Mouse (Mus musculus) stomach, embryonic 15.5 days (tissue): ENCODE data around the gene Tmem136. TPM values are rescaled to one million over a fixed set of nuclear protein-coding genes. Genes with fewer than 3 reads are reported as not detected.

Experiments
- ATAC-seq: fragments of 200-750 bp; cut with Nextera tagmentation; 2 replicates; pipeline ENCODE4 v1.8.0; 2017; ENCODE audit warnings: low read depth, moderate number of reproducible peaks, moderate TSS enrichment; ENCODE audit not compliant: insufficient read depth, low FRiP score
- H3K27ac ChIP-seq: fragments of 300-500 bp; sonication (generic); 2 replicates; pipeline ENCODE4 v1.5.1; 2015; ENCODE audit warnings: mild to moderate bottlenecking, inconsistent platforms
- H3K27me3 ChIP-seq: fragments of 300-500 bp; sonication (generic); replicated peaks from 2 replicates; pipeline ENCODE4 v1.6.1; 2015; ENCODE audit warnings: inconsistent platforms
- H3K36me3 ChIP-seq: fragments of 300-500 bp; sonication (generic); 2 replicates; pipeline ENCODE4 v1.6.1; 2015; ENCODE audit warnings: inconsistent platforms
- H3K4me1 ChIP-seq: fragments of 300-500 bp; sonication (generic); 2 replicates; pipeline ENCODE4 v1.6.1; 2015; ENCODE audit warnings: inconsistent platforms
- H3K4me2 ChIP-seq: fragments of 300-500 bp; sonication (generic); 2 replicates; pipeline ENCODE4 v1.6.1; 2015; ENCODE audit warnings: mild to moderate bottlenecking, inconsistent platforms
- H3K4me3 ChIP-seq: fragments of 300-500 bp; sonication (generic); replicated peaks from 2 replicates; pipeline ENCODE4 v1.5.1; 2015; ENCODE audit warnings: inconsistent platforms
- H3K9ac ChIP-seq: fragments of 300-500 bp; sonication (generic); 2 replicates; pipeline ENCODE4 v1.6.1; 2015; ENCODE audit warnings: inconsistent platforms
- H3K9me3 ChIP-seq: fragments of 300-500 bp; sonication (generic); 2 replicates; pipeline ENCODE4 v1.6.1; 2016; ENCODE audit warnings: inconsistent platforms
- WGBS: fragments of 180-500 bp; shearing (Covaris S2); methylation state at CpG from one replicate; pipeline ENCODE4 v1.1.7; 2015; 5-methylcytosine and 5-hydroxymethylcytosine counted together
- polyA plus RNA-seq: library from polyadenylated mRNA; unstranded; fragments of >200 nt; fragmentation: Nextera tagmentation; extraction: Ambion mirVana; gene quantifications from 2 replicates; pipeline ENCODE4 v1.2.1, GENCODE M21; 2015

Tmem136 gene
- polyA plus RNA-seq, 1 experiment from 2014 or later: 3.6 TPM

GRCm38 (mm10) chr9:43096337-43096736 is 20.0 kb downstream of the Tmem136 start:
- H3K27ac ChIP-seq: no peak overlapping the region
- ATAC-seq: no peak
- no peak overlapping the region for H3K9ac ChIP-seq
- peaks cover 5% of the 10 kb centered on the region; the same call in 1 of the 2 replicates for H3K4me1 ChIP-seq
- no peak overlapping the region for H3K4me3 ChIP-seq
- H3K36me3 ChIP-seq: no peaks in the 10 kb centered on the region
- no peaks in the 10 kb centered on the region for H3K9me3 ChIP-seq
- no peaks in the 10 kb centered on the region for H3K27me3 ChIP-seq
- no peak overlapping the region for H3K4me2 ChIP-seq

- ATAC-seq: no peak
- 82% methylated on average over 4 of the region's 4 CpGs for WGBS
These were observed 21.5 kb downstream of the Tmem136 start for GRCm38 (mm10) chr9:43094828-43095227.

GRCm38 (mm10) chr9:43093803-43094202 is 22.6 kb downstream of the Tmem136 start:
- no peaks in the 10 kb centered on the region for H3K9me3 ChIP-seq
- H3K27me3 ChIP-seq: no peaks in the 10 kb centered on the region
- H3K4me3 ChIP-seq: no peak overlapping the region
- ATAC-seq: no peak
- no peak overlapping the region for H3K4me2 ChIP-seq
- H3K27ac ChIP-seq: no peak overlapping the region
- no peaks in the 10 kb centered on the region for H3K36me3 ChIP-seq
- 62% methylated on average over 3 of the region's 3 CpGs for WGBS
- H3K9ac ChIP-seq: no peak overlapping the region
- H3K4me1 ChIP-seq: peaks cover 5% of the 10 kb centered on the region; the same call in 1 of the 2 replicates

More at GRCm38 (mm10) chr9:43094828-43095227, 21.5 kb downstream of the Tmem136 start:
- no peak overlapping the region for H3K27ac ChIP-seq
- H3K4me3 ChIP-seq: no peak overlapping the region
- no peaks in the 10 kb centered on the region for H3K36me3 ChIP-seq
- H3K9ac ChIP-seq: no peak overlapping the region
- peaks cover 5% of the 10 kb centered on the region; the same call in 1 of the 2 replicates for H3K4me1 ChIP-seq
- no peaks in the 10 kb centered on the region for H3K9me3 ChIP-seq
- no peak overlapping the region for H3K4me2 ChIP-seq
- no peaks in the 10 kb centered on the region for H3K27me3 ChIP-seq

- H3K27ac ChIP-seq: no peak overlapping the region
These were observed 30.6 kb downstream of the Tmem136 start for GRCm38 (mm10) chr9:43085686-43086285.

GRCm38 (mm10) chr9:43084496-43085362 is 31.6 kb downstream of the Tmem136 start:
- H3K36me3 ChIP-seq: no peaks in the 10 kb centered on the region
- no peak overlapping the region for H3K4me3 ChIP-seq
- WGBS: 59% methylated on average over 7 of the region's 7 CpGs
- no peak overlapping the region for H3K4me2 ChIP-seq
- H3K9me3 ChIP-seq: no peaks in the 10 kb centered on the region
- no peaks in the 10 kb centered on the region for H3K27me3 ChIP-seq
- ATAC-seq: no peak
- peaks cover 10% of the 10 kb centered on the region for H3K4me1 ChIP-seq
- no peak overlapping the region for H3K9ac ChIP-seq
- no peak overlapping the region for H3K27ac ChIP-seq

More at GRCm38 (mm10) chr9:43085686-43086285, 30.6 kb downstream of the Tmem136 start:
- Histone ChIP-seq H3K27me3 (no peaks in the 10 kb centered on the region), H3K4me1 (peaks cover 6% of the 10 kb centered on the region; the same call in 1 of the 2 replicates), H3K9ac (no peak overlapping the region), H3K4me3 (no peak overlapping the region), H3K36me3 (no peaks in the 10 kb centered on the region), H3K4me2 (no peak overlapping the region), H3K9me3 (no peaks in the 10 kb centered on the region)
- 75% methylated on average over 1 of the region's 1 CpGs for WGBS
- no peak for ATAC-seq

- WGBS: 52% methylated on average over 7 of the region's 7 CpGs
- H3K4me1 ChIP-seq: peaks cover 10% of the 10 kb centered on the region
- H3K9me3 ChIP-seq: no peaks in the 10 kb centered on the region
- no peak overlapping the region for H3K4me2 ChIP-seq
- ATAC-seq: no peak
- H3K4me3 ChIP-seq: no peak overlapping the region
- H3K27me3 ChIP-seq: no peaks in the 10 kb centered on the region
- H3K27ac ChIP-seq: no peak overlapping the region
- H3K36me3 ChIP-seq: no peaks in the 10 kb centered on the region
- no peak overlapping the region for H3K9ac ChIP-seq
These were observed 32.8 kb downstream of the Tmem136 start for GRCm38 (mm10) chr9:43083441-43084055.

GRCm38 (mm10) chr9:43078711-43079110 is 37.7 kb downstream of the Tmem136 start:
- Histone ChIP-seq H3K4me2 (no peak overlapping the region), H3K4me3 (no peak overlapping the region), H3K9ac (no peak overlapping the region), H3K9me3 (no peaks in the 10 kb centered on the region), H3K36me3 (no peaks in the 10 kb centered on the region), H3K4me1 (peaks cover 3% of the 10 kb centered on the region; the same call in 1 of the 2 replicates), H3K27me3 (no peaks in the 10 kb centered on the region), H3K27ac (no peak overlapping the region)
- no peak for ATAC-seq
- 78% methylated on average over 3 of the region's 3 CpGs for WGBS

- H3K4me2 ChIP-seq: no peak overlapping the region
- WGBS: 65% methylated on average over 7 of the region's 7 CpGs
- no peaks in the 10 kb centered on the region for H3K27me3 ChIP-seq
- H3K9me3 ChIP-seq: no peaks in the 10 kb centered on the region
- no peak overlapping the region for H3K9ac ChIP-seq
- ATAC-seq: no peak
- no peak overlapping the region for H3K27ac ChIP-seq
- H3K36me3 ChIP-seq: no peaks in the 10 kb centered on the region
- H3K4me1 ChIP-seq: peaks cover 8% of the 10 kb centered on the region
- H3K4me3 ChIP-seq: no peak overlapping the region
These were observed 40.2 kb downstream of the Tmem136 start for GRCm38 (mm10) chr9:43076163-43076562.

- no peak for ATAC-seq
- Histone ChIP-seq H3K4me1 (peaks cover 6% of the 10 kb centered on the region), H3K9me3 (no peaks in the 10 kb centered on the region), H3K36me3 (no peaks in the 10 kb centered on the region), H3K9ac (no peak overlapping the region), H3K4me2 (no peak overlapping the region), H3K4me3 (no peak overlapping the region), H3K27ac (no peak overlapping the region), H3K27me3 (no peaks in the 10 kb centered on the region)
- WGBS: 79% methylated on average over 1 of the region's 1 CpGs
These were observed 41.8 kb downstream of the Tmem136 start for GRCm38 (mm10) chr9:43074611-43075010.

GRCm38 (mm10) chr9:43071741-43072140 is 44.6 kb downstream of the Tmem136 start:
- ATAC-seq: no peak
- H3K9ac ChIP-seq: no peak overlapping the region
- H3K4me2 ChIP-seq: no peak overlapping the region
- H3K36me3 ChIP-seq: no peaks in the 10 kb centered on the region
- no peak overlapping the region for H3K27ac ChIP-seq
- no peaks in the 10 kb centered on the region for H3K27me3 ChIP-seq
- H3K4me3 ChIP-seq: no peak overlapping the region
- no peaks in the 10 kb centered on the region for H3K9me3 ChIP-seq
- WGBS: 44% methylated on average over 2 of the region's 2 CpGs
- peaks cover 12% of the 10 kb centered on the region for H3K4me1 ChIP-seq

- no peak overlapping the region for H3K27ac ChIP-seq
- no peak for ATAC-seq
These were observed 45.2 kb downstream of the Tmem136 start for GRCm38 (mm10) chr9:43071176-43071575.

GRCm38 (mm10) chr9:43070566-43070965 is 45.8 kb downstream of the Tmem136 start:
- WGBS: 68% methylated on average over 4 of the region's 4 CpGs
- no peak for ATAC-seq

More at GRCm38 (mm10) chr9:43071176-43071575, 45.2 kb downstream of the Tmem136 start:
- Histone ChIP-seq H3K9ac (no peak overlapping the region), H3K36me3 (no peaks in the 10 kb centered on the region), H3K27me3 (no peaks in the 10 kb centered on the region), H3K4me2 (no peak overlapping the region), H3K9me3 (no peaks in the 10 kb centered on the region), H3K4me1 (peaks cover 15% of the 10 kb centered on the region), H3K4me3 (no peak overlapping the region)
- 23% methylated on average over 4 of the region's 4 CpGs for WGBS

More at GRCm38 (mm10) chr9:43070566-43070965, 45.8 kb downstream of the Tmem136 start:
- H3K27me3 ChIP-seq: no peaks in the 10 kb centered on the region
- H3K4me2 ChIP-seq: no peak overlapping the region
- H3K9ac ChIP-seq: no peak overlapping the region
- no peak overlapping the region for H3K4me3 ChIP-seq
- H3K27ac ChIP-seq: no peak overlapping the region
- no peaks in the 10 kb centered on the region for H3K9me3 ChIP-seq
- H3K4me1 ChIP-seq: peaks cover 15% of the 10 kb centered on the region
- no peaks in the 10 kb centered on the region for H3K36me3 ChIP-seq
